Mouse (Mus musculus) fat pad, adult 2 months (tissue): ENCODE results near the gene Fabp7.

ENCODE experiments used
- DNase-seq: peaks from one replicate; pipeline ENCODE4 v3.0.0-alpha.2; 2011; ENCODE audit warnings: low read depth, low spot score; ENCODE audit errors: extremely low read depth

Fabp7 gene

DNA sequence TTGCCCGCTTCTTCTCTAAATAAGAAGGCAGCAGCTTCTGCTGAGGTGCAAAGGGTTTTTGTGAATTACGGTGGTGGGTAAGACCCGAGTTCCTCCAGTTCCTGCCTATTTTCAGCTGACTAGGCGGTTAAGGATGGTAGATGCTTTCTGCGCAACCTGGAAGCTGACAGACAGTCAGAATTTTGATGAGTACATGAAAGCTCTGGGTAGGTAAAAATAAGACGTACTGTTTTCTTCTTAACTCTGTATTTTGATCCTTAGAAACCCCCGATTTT is at the start of gene Fabp7:
Gene Fabp7 (plus strand): TSS at position 6 of the 275 bp plus-strand sequence.
- DNase-seq = no peak

- DNase-seq = no peak
These were observed 43.9 kb upstream of the Fabp7 start for GRCm38 (mm10) chr10:57740733-57741132.

DNA sequence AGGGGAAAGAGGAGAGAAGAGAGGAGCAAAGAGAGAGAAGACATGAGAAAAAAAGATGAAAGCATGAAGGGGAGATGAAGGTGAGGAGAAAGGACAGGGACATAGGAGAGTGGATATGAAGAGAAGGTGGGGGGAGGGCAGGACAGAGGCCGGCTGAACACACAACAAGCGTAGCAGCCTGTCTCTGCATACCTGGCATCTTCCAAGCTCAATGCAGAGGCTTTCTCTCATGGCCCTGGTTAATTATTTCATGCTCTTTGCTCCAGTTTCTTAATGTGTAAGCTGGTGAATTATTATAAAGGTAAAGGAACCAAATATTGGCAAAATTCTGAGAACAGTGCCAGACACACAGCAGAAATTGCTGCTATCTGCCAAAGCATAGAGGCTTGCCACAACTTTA is 43.3 kb upstream of the Fabp7 start:
- no peak for DNase-seq

DNA sequence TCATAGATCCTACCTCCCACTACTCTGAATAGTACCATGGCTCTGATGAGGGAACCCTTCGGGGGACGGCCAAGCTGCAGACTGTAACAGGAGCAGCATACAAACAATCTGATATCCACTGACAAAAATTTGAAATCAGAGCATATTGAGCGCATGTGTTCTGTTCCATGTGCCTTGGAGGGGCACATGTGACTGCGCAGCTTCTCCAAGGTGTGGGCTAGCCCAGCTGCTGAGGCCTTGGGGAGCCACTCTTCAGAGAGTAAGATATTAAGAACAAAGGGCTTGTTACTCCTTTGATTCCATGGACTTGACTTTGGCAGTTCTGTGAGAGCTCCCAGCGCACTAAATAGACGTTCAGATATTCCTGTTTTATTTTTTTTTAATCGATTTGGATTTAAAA is 41.6 kb upstream of the Fabp7 start:
- no peak for DNase-seq

- no peak for DNase-seq
These were observed 41.1 kb upstream of the Fabp7 start for GRCm38 (mm10) chr10:57743606-57744016.

- DNase-seq = no peak
These were observed 40.4 kb upstream of the Fabp7 start for GRCm38 (mm10) chr10:57744128-57744765.

GRCm38 (mm10) chr10:57745452-57745851 is 39.2 kb upstream of the Fabp7 start:
- no peak for DNase-seq

GRCm38 (mm10) chr10:57747127-57747526 is 37.6 kb upstream of the Fabp7 start:
- DNase-seq = no peak

DNA sequence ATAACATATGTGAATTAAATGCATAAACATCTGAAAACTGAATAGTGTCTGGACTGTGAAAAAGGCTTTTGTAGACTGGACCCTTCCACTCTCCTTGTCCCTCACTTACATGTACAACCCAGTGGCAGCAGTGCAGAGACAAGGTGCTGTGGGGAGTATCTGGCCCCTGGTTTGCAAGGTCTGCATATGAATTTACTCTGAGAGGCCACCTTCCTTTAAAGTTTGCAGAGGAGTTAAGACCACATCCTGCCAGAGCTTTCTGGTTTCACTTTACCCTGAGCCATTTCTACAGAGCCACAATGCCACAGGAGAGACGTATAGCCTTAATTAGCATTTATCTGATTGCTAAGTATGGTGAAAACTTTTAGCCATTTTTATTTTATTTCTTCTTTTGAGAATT is 31.3 kb upstream of the Fabp7 start:
- DNase-seq = no peak

GRCm38 (mm10) chr10:57755201-57755736 is 29.4 kb upstream of the Fabp7 start:
- DNase-seq = no peak

- no peak for DNase-seq
These were observed 25.7 kb upstream of the Fabp7 start for GRCm38 (mm10) chr10:57758999-57759398.

DNA sequence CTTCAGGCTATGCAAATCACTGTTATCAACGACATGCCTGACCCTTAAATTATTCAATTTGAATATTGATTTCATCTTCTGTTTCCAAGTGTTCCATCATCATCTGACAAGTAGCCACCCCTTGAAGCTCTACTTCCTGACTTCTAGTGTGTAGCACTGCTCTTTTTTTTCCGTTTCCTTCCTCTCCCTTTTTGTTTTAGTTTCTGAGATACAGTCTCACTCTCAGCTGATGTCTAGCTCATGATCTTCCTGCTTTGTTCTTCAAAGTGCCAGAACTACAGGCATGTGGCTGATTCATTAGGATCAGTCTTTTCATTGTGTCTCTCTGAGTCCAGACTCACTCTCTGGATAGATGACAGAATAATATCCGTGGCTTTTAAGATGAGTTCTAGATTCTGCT is 24.0 kb upstream of the Fabp7 start:
- DNase-seq = no peak

- DNase-seq = no peak
These were observed 21.6 kb upstream of the Fabp7 start for GRCm38 (mm10) chr10:57763044-57763443.

GRCm38 (mm10) chr10:57783289-57784130 is 1.2 kb upstream of the Fabp7 start:
- no peak for DNase-seq

GRCm38 (mm10) chr10:57784131-57784875 is 378 bp upstream of the Fabp7 start:
- DNase-seq = no peak

DNA sequence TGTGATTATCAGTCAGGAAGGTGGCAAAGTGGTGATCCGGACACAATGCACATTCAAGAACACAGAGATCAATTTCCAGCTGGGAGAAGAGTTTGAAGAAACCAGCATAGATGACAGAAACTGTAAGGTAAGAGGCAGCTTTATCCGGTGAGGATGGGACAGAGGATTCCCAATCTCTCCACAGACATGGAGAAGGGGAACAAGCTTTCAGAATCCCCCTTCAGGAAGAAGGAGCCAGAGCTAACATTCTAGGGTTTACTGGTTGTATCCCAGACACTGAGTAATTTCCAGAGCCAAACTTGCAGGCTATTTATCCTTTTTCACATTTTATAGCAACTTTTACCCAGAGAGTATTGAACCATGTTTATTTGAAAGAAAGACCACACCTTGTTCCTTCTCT is 871 bp downstream of the Fabp7 start:
- no peak for DNase-seq

DNA sequence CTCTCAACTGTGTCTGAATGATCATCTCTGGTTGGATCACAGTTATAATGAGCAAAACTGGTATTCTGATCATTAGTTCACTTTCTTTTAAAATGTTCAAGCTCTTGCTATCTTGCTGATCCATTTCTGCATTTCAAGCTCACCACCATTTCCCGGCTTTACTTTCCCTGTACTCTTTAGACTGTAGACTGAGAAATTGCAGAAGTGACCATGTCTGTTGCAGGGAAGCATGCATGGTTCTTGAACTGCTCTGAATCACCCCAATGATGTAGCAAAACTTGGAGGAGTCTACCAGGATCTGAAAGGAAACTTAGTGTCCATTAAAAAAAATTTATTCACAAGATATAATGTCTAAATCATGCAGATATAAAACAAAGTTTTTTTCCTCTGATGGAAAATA is 8.3 kb downstream of the Fabp7 start:
- DNase-seq = no peak

DNA sequence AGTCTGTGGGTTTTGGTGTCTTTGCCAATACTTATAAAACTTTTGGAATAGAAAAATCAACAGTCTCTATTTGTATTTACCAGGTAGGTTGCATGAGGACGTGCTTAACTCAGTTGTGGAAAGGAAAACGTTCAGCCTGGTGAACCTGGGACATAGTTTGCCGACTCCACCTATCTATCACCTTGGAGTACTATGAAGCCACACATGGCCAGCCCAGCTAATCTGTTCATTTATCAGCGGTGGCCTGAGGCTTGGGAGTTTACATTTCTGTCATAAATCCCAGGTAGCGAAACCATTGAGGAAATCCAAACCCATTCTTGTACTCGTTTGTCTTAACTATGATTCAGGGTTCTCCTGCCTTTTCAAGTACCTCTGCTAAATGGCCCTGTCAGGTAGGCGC is 9.3 kb downstream of the Fabp7 start, which contains the start of gene Smpdl3a:
Gene Smpdl3a (plus strand): TSS at position 318 of the 400 bp plus-strand sequence.
- no peak for DNase-seq

GRCm38 (mm10) chr10:57794491-57795461 is 10.1 kb downstream of the Fabp7 start:
- no peak for DNase-seq

DNA sequence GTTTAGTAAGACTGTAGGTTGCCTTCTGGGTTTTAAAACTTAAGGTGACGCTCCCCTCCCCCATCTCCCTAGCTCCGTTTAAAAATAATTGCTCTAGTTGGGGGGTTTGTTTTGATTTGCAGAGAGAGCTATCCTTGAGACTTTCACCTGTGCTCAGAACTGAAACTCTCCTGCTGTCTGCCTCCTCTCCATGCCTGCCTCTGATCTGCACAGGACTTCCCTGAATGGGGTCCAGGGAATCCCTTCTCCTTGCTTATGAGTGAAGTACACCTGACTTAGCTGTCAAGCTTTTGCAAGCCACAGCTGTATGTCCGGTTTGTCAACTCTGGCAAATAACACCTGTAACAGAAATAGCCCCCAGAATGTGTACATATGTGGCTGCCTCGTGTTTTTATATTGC is 10.9 kb downstream of the Fabp7 start:
- no peak for DNase-seq
